Mouse (Mus musculus): ENCODE results near the gene Gm20547.
A peak's percentile ranks its signal among the peaks of the same experiment; 100 is the strongest.
"Not testable (repeated sequence)": the region's sequence is repeated elsewhere in the genome, so short reads cannot be mapped to it uniquely, and the experiment has no call there.

Gm20547 gene

DNA sequence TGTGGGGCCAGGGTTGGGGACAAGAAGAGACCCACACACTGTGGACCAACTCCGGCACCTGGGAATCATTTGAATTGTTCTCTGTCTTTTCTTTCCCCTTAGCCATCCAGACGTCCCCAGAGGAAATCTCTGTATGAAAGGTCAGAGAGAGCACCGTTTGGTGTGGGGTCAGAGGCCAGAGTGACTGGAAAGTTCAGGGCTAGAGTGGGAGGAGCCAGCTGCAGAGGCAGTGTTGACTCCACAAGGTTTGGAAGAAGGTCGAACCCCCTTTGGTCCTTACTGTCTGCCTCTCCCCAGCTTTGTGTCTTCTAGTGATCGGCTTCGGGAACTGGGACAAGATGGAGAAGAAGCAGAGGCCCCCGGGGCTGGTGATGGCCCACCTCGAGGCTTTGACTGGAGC, 28.3 kb downstream of the Gm20547 start:
- DNase-seq (ENCODE audit: low spot score in 2 of 2) = no peak

GRCm38 (mm10) chr17:34850517-34851125, 31.2 kb downstream of the Gm20547 start:
- DNase-seq (ENCODE audit: low spot score in 2 of 2) = no peak

- peak; percentile 98 for DNase-seq (ENCODE audit: low spot score in 2 of 2)
These were observed 31.9 kb downstream of the Gm20547 start, which contains the start of the genes Skiv2l and Nelfe for GRCm38 (mm10) chr17:34849722-34850516. Skiv2l (minus strand) TSS chr17:34850210. Nelfe (plus strand) TSS chr17:34850391.

DNA sequence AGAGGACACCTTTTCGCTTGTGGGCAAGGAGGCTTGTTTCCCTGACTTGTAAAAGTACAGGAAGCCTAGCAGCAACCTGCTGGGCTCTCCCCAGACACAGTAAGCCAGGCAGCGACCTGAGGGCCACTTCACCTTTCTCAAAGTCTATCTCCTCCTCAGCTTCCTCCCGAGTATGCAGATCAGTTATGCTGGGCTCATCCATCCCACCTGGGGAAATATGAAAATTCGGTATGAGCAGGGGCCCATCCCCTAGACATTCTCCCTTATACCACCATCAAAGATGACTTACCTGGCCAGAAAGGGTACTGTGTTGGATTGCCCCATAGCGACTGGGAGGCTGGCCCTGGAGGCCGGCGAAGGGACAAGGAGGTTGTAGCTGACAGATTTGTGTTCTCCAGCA, 34.2 kb downstream of the Gm20547 start:
- no peak for DNase-seq (ENCODE audit: low spot score in 2 of 2)

- DNase-seq (ENCODE audit: low spot score in 2 of 2) = no peak
These were observed 34.6 kb downstream of the Gm20547 start for GRCm38 (mm10) chr17:34847192-34847591.

- no peak for DNase-seq (ENCODE audit: low spot score in 2 of 2)
These were observed 37.0 kb downstream of the Gm20547 start for GRCm38 (mm10) chr17:34844884-34845283.

- no peak for DNase-seq (ENCODE audit: low spot score in 2 of 2)
These were observed 41.0 kb downstream of the Gm20547 start for GRCm38 (mm10) chr17:34840736-34841307.

GRCm38 (mm10) chr17:34838785-34839184, 43.1 kb downstream of the Gm20547 start:
- DNase-seq (ENCODE audit: low spot score in 2 of 2) = no peak

- DNase-seq (ENCODE audit: low spot score in 2 of 2) = no peak
These were observed 44.1 kb downstream of the Gm20547 start for GRCm38 (mm10) chr17:34837464-34838324.

DNA sequence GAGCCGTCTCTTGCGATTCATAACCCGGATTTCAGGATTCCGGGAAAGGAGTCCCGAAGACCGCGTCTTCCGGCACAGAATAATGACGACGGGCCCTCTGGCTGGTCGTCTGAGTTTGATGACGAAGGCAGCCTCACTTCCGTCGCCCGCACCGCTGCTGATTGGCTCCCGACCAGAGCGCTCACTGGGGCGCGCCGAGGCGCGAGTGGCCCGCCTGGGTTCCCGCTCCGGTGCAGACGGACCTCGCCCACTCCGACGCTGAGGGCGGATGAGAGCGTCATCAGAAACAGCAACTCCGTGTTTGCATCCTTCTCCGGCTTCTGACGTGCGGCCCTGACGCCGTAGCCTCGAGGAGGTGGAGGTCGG, 45.0 kb downstream of the Gm20547 start, which contains the start of the genes Stk19 and Dxo:
Gene Stk19, minus strand, starts transcription at position 90 of the 366 bp plus-strand sequence.
Gene Dxo, plus strand, starts transcription at position 164 of the 366 bp plus-strand sequence.
- peak; percentile 94 to 95 for DNase-seq (ENCODE audit: low spot score in 2 of 2)

GRCm38 (mm10) chr17:34836155-34836855, 45.5 kb downstream of the Gm20547 start:
- DNase-seq (ENCODE audit: low spot score in 2 of 2) = no peak

GRCm38 (mm10) chr17:34830776-34831175, 51.1 kb downstream of the Gm20547 start:
- not testable (repeated sequence) for DNase-seq (ENCODE audit: low spot score in 2 of 2)

GRCm38 (mm10) chr17:34814818-34815370, 66.9 kb downstream of the Gm20547 start:
- DNase-seq (ENCODE audit: low spot score in 2 of 2) = no peak

DNA sequence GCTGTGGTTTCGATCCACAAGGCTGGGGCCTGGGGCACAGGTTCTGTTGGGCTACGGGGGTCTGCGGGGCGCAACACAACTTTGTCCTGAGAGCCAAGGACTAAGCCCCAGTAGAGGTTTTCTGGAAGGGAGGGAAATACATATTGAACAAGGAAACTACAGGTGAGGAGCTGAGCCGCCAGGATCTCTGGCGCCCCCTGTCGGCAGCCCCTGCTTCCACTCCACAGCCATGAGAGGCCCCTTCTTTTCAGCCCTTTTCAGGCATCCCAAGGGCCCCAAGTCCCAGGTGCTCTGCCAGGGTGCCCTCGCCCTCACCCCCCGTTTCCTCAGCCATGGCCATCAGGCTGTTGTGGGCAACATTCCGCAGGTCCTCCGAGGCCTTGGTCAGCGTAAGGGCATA, 68.1 kb downstream of the Gm20547 start:
- DNase-seq (ENCODE audit: low spot score in 2 of 2) = not testable (repeated sequence)

DNA sequence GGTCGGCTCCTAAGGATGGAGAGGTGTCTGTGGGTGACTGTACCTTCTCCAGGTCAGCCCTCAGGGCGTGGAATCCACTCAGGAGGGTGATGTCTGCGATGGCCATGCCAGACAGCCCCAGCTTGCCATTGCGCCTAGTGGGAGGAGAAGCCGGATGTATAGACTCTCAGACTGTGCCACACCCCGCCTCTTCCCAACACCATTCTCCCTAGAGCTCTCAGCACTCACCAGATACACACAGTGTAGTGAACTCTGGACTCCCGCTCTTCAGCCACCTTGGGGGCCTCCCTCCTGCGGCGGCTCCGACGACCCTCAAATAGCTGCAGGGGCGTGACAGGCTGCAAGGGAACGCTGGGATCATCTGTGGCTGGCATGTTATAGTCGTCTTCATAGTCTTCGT, 70.6 kb downstream of the Gm20547 start:
- no peak for DNase-seq (ENCODE audit: low spot score in 2 of 2)

- DNase-seq (ENCODE audit: low spot score in 2 of 2) = not testable (repeated sequence)
These were observed 71.0 kb downstream of the Gm20547 start for GRCm38 (mm10) chr17:34810811-34811210.

DNA sequence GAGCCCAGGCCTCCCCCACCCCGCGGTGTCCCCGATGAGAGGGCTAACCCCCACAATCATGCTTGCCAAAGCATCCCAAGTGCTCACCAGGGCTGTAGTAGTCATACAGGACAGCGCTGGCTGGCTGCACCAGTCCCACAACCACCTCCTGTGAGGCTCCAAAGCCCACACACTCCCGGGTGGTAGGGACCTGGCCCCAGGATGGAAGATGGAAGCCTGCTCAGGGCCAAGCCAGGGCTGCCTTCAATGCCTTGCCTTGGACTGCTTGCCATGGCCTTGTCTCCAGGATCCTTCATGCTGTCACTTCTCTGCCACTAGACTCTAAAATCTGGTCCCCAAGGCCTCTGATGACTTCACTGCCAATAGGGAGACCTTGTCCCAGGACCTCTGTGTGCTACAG, 71.4 kb downstream of the Gm20547 start:
- DNase-seq (ENCODE audit: low spot score in 2 of 2) = not testable (repeated sequence)

DNA sequence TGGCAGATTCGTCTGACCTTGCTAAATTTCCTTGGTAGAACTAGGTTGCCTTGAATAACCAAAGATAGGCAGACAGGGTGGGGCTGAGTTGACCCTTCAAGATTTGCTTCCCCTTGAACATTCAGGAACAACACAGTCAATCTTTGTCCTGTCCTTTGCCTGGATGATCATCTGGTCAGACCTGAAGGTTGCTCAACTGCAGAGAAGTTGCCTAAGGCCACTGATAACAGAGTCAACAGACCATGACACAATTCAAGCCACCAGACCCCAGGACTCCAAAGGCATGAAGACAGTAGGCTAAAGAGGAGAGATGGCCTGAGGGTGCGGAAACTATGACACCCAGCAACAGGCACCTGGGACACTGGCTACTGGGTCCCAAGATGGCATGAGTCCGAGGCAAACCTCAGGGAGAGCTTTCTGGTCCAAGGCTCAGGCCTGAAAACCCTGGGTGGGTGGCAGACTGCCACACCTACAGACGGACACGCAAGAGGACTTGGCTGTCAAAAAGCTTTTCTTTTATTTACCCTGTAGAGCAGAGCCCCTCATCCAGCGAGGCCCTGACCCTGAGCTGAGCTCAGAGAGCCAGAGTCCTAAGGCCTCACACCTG, 73.1 kb downstream of the Gm20547 start:
- no peak for DNase-seq (ENCODE audit: low spot score in 2 of 2)

- DNase-seq (ENCODE audit: low spot score in 2 of 2) = no peak
These were observed 74.7 kb downstream of the Gm20547 start for GRCm38 (mm10) chr17:34807176-34807575.

Measured in urinary bladder, postnatal 36 days (tissue).